Mouse (Mus musculus) MEL-GATA-1-ER (cell line): ENCODE measurements around the gene Ptov1.

ENCODE experiments used
- DNase-seq: peaks from one replicate; pipeline ENCODE4 v3.0.0-alpha.2; 2012; ENCODE audit warnings: low read depth; ENCODE audit errors: extremely low read depth

Gene Ptov1

GRCm38 (mm10) chr7:44869697-44870528, at the start of gene Ptov1:
TSS of gene Ptov1 (minus strand) at chr7:44869788.
- peak; percentile 99 for DNase-seq

- DNase-seq: no peak
Measured at GRCm38 (mm10) chr7:44919127-44919526, 49.5 kb upstream of the Ptov1 start.

- no peak for DNase-seq
Measured at GRCm38 (mm10) chr7:44918219-44918618, 48.6 kb upstream of the Ptov1 start.

GRCm38 (mm10) chr7:44916881-44917280, 47.3 kb upstream of the Ptov1 start:
- no peak for DNase-seq

GRCm38 (mm10) chr7:44916191-44916590, 46.6 kb upstream of the Ptov1 start:
- DNase-seq: no peak

GRCm38 (mm10) chr7:44915314-44915713, 45.7 kb upstream of the Ptov1 start:
- no peak for DNase-seq

GRCm38 (mm10) chr7:44914396-44914795, 44.8 kb upstream of the Ptov1 start:
- no peak for DNase-seq

- no peak for DNase-seq
Measured at GRCm38 (mm10) chr7:44908706-44909476, 39.3 kb upstream of the Ptov1 start.

- no peak for DNase-seq
Measured at GRCm38 (mm10) chr7:44905430-44905829, 35.8 kb upstream of the Ptov1 start.

- DNase-seq: no peak
Measured at GRCm38 (mm10) chr7:44901230-44901722, 31.7 kb upstream of the Ptov1 start.

- no peak for DNase-seq
Measured at GRCm38 (mm10) chr7:44900632-44901031, 31.0 kb upstream of the Ptov1 start.

GRCm38 (mm10) chr7:44898607-44899006, 29.0 kb upstream of the Ptov1 start:
- no peak for DNase-seq

GRCm38 (mm10) chr7:44896499-44896898, 26.9 kb upstream of the Ptov1 start:
- no peak for DNase-seq

GRCm38 (mm10) chr7:44895593-44896434, 26.2 kb upstream of the Ptov1 start, which contains the start of gene Fuz:
TSS of gene Fuz (plus strand) at chr7:44896079.
- DNase-seq: peak; percentile 93

- DNase-seq: no peak
Measured at GRCm38 (mm10) chr7:44895206-44895592, 25.6 kb upstream of the Ptov1 start.

GRCm38 (mm10) chr7:44894175-44894574, 24.6 kb upstream of the Ptov1 start:
- no peak for DNase-seq

GRCm38 (mm10) chr7:44893197-44893596, 23.6 kb upstream of the Ptov1 start:
- DNase-seq: no peak

GRCm38 (mm10) chr7:44892276-44892921, 22.8 kb upstream of the Ptov1 start, which contains the start of gene Med25:
TSS of gene Med25 (minus strand) at chr7:44892712.
- peak; percentile 88 for DNase-seq

GRCm38 (mm10) chr7:44891611-44892010, 22.0 kb upstream of the Ptov1 start:
- DNase-seq: no peak

GRCm38 (mm10) chr7:44890737-44891136, 21.1 kb upstream of the Ptov1 start:
- DNase-seq: no peak

GRCm38 (mm10) chr7:44890180-44890579, 20.6 kb upstream of the Ptov1 start:
- no peak for DNase-seq
